Mouse (Mus musculus) adrenal gland, postnatal 25 days (tissue): ENCODE results near the gene Ssbp3. TPM values are rescaled to one million over a fixed set of nuclear protein-coding genes. Genes with fewer than 3 reads are reported as not detected.

Experiments used
- DNase-seq: peaks from one replicate; pipeline ENCODE4 v3.0.0; 2021; ENCODE audit warnings: mixed read lengths
- total RNA-seq: library from RNA; stranded (reverse); gene quantifications from 2 replicates; pipeline ENCODE4 v1.2.3, GENCODE M21; 2021

The Ssbp3 gene
- total RNA-seq, 1 experiment from 2014 or later = 82.6 TPM

DNA sequence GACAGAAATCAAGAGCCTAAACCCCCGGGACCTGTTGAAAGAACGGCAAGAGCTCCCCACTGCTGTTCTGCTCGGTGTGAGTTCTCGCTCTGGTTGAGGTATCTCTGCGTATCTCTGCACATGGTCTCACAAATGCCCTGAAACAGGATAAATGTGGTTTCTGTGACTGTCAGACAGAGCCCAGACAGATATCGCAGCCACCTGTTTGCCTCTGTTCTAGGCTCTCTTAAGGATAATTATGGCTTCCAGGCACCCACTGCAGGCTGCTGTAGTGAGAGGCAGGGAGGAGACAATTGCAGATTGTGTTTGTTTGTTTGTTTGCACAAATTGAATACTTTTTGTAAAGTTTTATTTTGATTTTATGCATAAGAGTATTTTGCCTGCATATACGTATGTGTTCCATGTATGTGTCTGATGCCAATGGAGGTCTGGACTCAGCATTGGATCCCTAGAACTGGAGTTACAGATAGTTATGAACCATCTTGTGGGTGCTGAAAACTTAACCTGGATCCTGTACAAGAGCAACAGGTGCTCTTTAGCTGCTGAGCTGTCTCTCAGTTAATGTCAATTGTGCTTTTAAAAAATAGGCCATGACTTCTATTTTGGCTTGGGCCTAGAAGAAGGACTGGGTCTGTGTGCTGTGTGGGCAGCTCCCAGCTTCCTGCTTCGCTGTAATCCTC is 101.0 kb downstream of the Ssbp3 start:
- no peak for DNase-seq

GRCm38 (mm10) chr4:107012005-107012478 is 101.5 kb downstream of the Ssbp3 start:
- no peak for DNase-seq

DNA sequence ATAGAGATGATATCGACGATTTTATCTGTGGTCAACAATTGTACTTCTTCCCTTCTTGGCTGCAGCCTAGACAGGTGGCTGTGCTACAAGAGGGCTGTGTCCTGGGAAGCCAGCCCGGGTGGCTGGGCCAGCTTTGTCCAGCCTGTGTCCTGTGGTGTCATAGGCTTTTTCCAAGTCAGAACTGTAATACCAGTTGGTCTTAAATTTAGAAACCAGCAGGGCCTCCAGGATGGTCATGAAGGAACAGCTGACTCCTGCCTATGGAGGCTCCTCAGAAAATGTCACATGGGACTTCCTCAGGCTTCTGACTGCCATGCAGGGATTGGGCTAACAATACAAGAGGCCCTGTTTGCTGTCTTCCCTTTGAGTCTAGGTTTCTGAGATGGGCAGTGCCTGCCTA is 102.1 kb downstream of the Ssbp3 start:
- no peak for DNase-seq

- DNase-seq = no peak
Measured at GRCm38 (mm10) chr4:107013119-107013816, 102.8 kb downstream of the Ssbp3 start.

GRCm38 (mm10) chr4:107013817-107014260 is 103.3 kb downstream of the Ssbp3 start:
- no peak for DNase-seq

- DNase-seq = peak; percentile 43
Measured at GRCm38 (mm10) chr4:107015971-107016511, 105.5 kb downstream of the Ssbp3 start.

DNA sequence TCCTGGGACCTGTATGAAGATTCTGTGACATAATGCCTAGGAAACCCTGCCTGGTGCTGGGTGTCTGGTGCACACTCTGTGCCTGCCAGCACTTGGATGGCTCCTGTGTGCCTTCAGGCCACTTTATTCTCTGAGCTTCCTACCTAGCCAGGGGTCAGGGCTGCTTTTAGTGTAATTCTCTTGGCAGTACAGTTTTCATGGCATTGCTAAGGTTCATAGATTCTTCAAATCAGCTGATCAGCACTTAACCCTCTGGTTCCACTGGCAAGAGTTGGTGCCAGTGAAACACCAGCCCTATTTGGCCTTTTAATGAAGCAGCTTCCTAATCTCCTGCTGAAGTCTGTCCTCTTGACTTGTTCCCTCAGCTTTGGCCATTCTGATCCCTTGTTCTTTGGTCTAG is 106.8 kb downstream of the Ssbp3 start:
- no peak for DNase-seq

GRCm38 (mm10) chr4:107018521-107018920 is 108.0 kb downstream of the Ssbp3 start:
- no peak for DNase-seq

DNA sequence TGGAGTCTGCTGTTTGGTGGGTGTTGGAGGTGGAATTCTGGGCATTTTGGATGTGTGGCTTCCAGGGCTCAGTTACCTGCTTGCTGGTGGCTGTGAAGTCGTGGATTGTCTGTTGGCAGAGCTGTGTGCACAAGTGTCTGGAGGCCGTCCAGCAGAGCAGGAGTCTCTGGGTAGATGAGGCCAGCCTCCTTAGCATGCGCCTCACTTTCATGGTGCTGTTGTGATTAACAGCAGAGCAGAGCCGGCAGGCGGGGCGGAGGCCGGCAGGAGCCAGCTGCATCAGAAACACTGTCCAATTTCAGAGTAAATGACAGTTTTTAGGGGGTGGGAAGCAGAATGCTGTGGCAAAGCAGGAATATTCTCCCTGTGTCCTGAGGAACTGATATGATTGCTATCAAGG is 108.5 kb downstream of the Ssbp3 start:
- DNase-seq = peak; percentile 53

- DNase-seq = no peak
Measured at GRCm38 (mm10) chr4:107020287-107021000, 109.9 kb downstream of the Ssbp3 start.

DNA sequence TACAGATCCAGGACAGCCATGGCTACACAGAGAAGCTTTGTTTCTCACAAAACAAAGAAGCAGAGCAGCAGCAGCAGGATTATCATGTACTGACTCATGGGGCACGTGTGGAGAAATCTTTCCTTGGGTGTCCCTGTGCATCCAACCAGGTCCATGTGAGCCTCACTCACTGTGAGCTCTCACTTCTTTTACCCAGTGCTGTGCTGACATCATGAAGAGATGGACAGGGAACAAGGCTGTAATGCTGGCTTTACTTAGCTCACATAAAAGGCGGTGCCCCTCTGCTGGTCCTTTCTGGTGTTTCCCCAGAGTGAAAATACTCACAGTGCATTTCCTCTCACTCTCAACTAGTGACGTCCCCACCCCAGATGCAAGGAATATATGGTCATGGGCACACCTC is 111.0 kb downstream of the Ssbp3 start:
- no peak for DNase-seq

GRCm38 (mm10) chr4:107024899-107025298 is 114.4 kb downstream of the Ssbp3 start:
- DNase-seq = no peak

- DNase-seq = no peak
Measured at GRCm38 (mm10) chr4:107025369-107025768, 114.9 kb downstream of the Ssbp3 start.

DNA sequence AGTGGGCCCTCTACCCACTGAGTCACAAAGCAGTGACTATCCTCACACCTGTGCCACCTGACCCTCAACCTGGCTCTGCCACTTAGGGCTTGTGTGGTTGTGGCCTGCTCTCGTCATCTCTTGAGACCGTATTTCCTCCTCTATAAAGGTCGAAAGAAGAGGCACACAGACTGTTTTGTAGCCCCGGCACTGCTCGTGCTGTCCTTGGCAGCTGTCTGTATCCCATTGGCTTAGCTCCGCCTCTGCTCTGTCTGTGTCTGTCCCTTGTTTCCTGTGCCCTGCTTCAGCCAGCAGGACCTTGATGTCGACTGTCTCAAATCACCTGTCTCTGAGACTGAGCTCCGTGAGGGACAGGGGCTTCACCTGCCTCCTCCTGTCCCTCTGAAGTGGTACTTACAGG is 116.0 kb downstream of the Ssbp3 start:
- DNase-seq = no peak

GRCm38 (mm10) chr4:107035689-107036088 is 125.2 kb downstream of the Ssbp3 start:
- no peak for DNase-seq

GRCm38 (mm10) chr4:107036985-107037384 is 126.5 kb downstream of the Ssbp3 start:
- no peak for DNase-seq

- DNase-seq = no peak
Measured at GRCm38 (mm10) chr4:107038303-107038702, 127.8 kb downstream of the Ssbp3 start.

- no peak for DNase-seq
Measured at GRCm38 (mm10) chr4:107039270-107039669, 128.8 kb downstream of the Ssbp3 start.

- DNase-seq = no peak
Measured at GRCm38 (mm10) chr4:107042304-107042703, 131.8 kb downstream of the Ssbp3 start.

GRCm38 (mm10) chr4:107045188-107045587 is 134.7 kb downstream of the Ssbp3 start:
- DNase-seq = no peak

- no peak for DNase-seq
Measured at GRCm38 (mm10) chr4:107047806-107048205, 137.3 kb downstream of the Ssbp3 start.

DNA sequence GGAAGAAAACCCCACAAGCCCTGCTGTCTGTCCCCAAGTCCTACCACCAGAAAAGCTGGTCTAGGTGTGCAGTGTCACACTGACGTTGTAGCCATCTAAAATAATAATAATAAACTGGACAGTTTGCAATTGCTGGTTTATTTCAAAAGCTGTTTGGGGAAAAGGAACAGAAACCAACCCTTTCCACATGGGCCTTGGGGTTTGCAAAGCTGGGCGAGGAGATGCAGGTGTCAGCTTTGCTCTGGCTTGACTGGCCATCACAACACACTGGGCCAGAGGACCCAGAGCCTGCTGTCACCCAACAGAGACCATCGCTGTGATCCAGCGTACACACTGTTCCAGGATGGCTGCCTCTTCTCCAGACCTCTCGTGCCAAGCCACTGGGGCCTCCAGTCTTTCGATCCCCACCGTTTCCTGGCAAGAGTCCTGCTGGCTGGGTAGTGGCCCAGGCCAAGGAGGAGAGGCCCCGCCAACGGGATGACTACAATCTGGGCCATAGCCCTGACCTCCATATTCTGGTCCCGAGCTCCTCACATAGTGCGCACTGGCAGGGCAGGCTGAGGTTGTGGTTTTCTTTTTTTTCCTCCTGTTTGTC is 138.2 kb downstream of the Ssbp3 start:
- DNase-seq = peak; percentile 67
